Mouse (Mus musculus) E14TG2a.4 (cell line): Measurements from ENCODE around the gene Map2k7.

Experiments
- CTCF ChIP-seq: conservative IDR thresholded peaks from 2 replicates; pipeline ENCODE4 v1.5.1; 2014; ENCODE audit warnings: low read length
- NANOG ChIP-seq: IDR thresholded peaks from 2 replicates; pipeline ENCODE4 v1.6.1; 2014; ENCODE audit warnings: borderline replicate concordance, low read length, mixed read lengths

DNA sequence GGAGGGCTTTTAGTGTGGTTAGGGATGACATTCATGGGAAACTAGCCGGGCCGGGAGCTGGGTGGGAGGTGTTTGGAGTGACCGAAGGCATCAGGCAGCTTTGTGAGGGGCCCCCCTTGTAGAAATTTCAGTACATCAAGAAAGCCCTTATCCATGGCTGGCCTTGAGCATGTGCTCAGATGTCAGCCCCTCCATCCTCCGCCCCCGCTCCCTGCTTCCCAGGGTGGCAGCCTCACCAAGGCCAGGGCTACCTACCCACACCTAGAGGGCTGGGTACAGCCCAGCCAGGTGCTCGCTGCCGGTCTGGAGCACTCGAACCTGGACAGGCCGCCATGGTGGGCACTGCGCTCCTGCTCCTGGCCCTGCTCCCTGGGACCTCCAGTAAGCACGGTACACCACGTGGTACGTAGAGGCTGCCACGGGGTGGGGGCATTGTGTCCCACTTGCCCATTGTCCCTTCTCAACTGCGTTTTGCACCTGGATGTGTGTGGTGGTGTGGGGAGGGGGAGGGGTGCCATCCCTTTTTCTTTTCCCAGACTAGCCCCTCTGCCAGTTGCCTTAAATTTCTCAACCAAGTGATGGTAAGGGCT, 9.5 kb downstream of the Map2k7 start, which contains the start of gene Tgfbr3l:
- no peak for TF ChIP-seq CTCF
- TF ChIP-seq NANOG: no peak
